Mouse (Mus musculus): ENCODE measurements around the gene Mtus2.

DNA sequence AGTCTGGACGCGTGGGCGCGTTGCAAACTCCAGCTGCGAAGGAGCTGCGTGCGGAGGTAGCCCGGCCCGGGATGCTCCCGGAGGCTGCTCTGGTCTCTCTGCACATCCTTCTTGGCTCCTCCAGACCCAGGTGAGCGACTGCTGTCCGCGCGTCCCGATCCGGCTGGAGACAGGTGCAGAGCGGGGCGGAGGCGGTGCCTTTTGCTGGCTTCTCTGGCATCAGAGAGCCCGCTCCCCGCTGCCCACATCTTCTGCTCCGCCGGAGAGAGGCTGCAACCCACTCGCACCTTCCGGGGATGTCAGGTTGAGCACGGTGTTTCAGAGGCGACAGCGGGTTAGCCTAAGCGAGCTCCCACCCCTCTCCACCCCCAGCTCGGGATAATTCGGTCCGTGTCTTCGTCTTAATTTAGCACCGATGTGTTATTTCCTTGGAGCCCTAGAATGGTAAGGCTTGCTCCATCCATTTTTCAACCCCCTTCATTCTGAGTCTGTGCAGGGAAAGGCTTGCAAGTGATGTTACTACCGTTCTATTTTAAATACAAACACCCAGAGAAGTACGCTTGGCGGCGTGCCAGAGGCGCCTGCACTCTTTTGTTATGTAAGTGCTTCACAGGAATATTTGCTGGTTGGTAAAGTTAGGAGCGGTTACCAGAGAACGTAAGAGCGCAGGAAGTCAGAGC, 612 bp downstream of the Mtus2 start:
- TF ChIP-seq ZC3H11A (IDR thresholded peaks at IDR 0.05; ENCODE audit: borderline replicate concordance, low read depth, low read length) (no peak), ZNF384 (IDR thresholded peaks at IDR 0.05; ENCODE audit: low read depth, low read length) (no peak), HCFC1 (IDR thresholded peaks at IDR 0.05; ENCODE audit: borderline replicate concordance, insufficient read depth, low read length) (no peak), MAFK (IDR thresholded peaks at IDR 0.05; ENCODE audit: insufficient read depth, low read depth, low read length) (no peak)
